Mouse (Mus musculus) ES-Bruce4 (cell line): Measurements from ENCODE around the gene Prkce.

Experiments used
- CTCF ChIP-seq: IDR thresholded peaks from one replicate; pipeline ENCODE4 v1.8.1; 2011; ENCODE audit warnings: low read depth, low read length
- POLR2A ChIP-seq: IDR thresholded peaks from one replicate; pipeline ENCODE4 v1.8.1; 2011; ENCODE audit warnings: low read length; ENCODE audit not compliant: insufficient read depth

- TF ChIP-seq CTCF (no peak), POLR2A (no peak)
Observed at GRCm38 (mm10) chr17:86162672-86163071, 4.9 kb upstream of the Prkce start.
